Comparison of ENCODE assay signal across 25 mouse cellular contexts in genomic region chr9:89875551-89875950, GRCm38 (mm10). TPM values are rescaled to one million over a fixed set of nuclear protein-coding genes. Genes with fewer than 3 reads are reported as not detected.
DNase-seq lines count a peak whose midpoint lies in the region; ATAC-seq lines count a peak whose summit lies in the region.
"Had no signal": no experiment of that assay in that cellular context is flagged by ENCODE, and none has a peak within 500 bp of the region (broad histone marks: within the 10 kb centered on the region; RNA-seq: fewer than 3 reads in every experiment).

No protein-coding gene starts in this region.

- 0 out of 2 replicates have a peak, but pooled peaks cover 3% of the 10 kb centered on the region for H3K4me1 ChIP-seq in heart, embryonic 10.5 days
- no peaks in the 10 kb centered on the region for H3K4me1 ChIP-seq in midbrain, embryonic 11.5 days (ENCODE audit: control insufficient read depth, insufficient read depth, low read length)
- no peaks in the 10 kb centered on the region for H3K4me1 ChIP-seq in midbrain, embryonic 15.5 days
- H3K4me1 ChIP-seq: forebrain, embryonic 13.5 days; hindbrain, embryonic 13.5 days had no signal

- no peaks in the 10 kb centered on the region for H3K36me3 ChIP-seq in heart, embryonic 10.5 days
- H3K36me3 ChIP-seq in midbrain, embryonic 11.5 days (ENCODE audit: control insufficient read depth, insufficient read depth, low read length): no peaks in the 10 kb centered on the region
- H3K36me3 ChIP-seq in midbrain, embryonic 15.5 days (replicated peaks): no peaks in the 10 kb centered on the region
- H3K36me3 ChIP-seq: forebrain, embryonic 10.5 days; hindbrain, embryonic 13.5 days had no signal

- H3K27ac ChIP-seq in heart, embryonic 10.5 days: no peak overlapping the region
- no peak overlapping the region for H3K27ac ChIP-seq in midbrain, embryonic 11.5 days (ENCODE audit: low read depth, low read length)
- H3K27ac ChIP-seq in midbrain, embryonic 15.5 days: no peak overlapping the region
- H3K27ac ChIP-seq: forebrain, embryonic 10.5 days; forebrain, embryonic 13.5 days; heart, adult 2 months; hindbrain, embryonic 13.5 days had no signal

- H3K27me3 ChIP-seq in heart, embryonic 10.5 days (ENCODE audit: insufficient read depth, poor library complexity, severe bottlenecking): peaks cover 78% of the 10 kb centered on the region
- H3K27me3 ChIP-seq in midbrain, embryonic 11.5 days (ENCODE audit: control insufficient read depth, insufficient read depth, low read length): peaks cover 39% of the 10 kb centered on the region
- H3K27me3 ChIP-seq in midbrain, embryonic 15.5 days (replicated peaks): peaks cover 39% of the 10 kb centered on the region

- no peak overlapping the region for H3K4me2 ChIP-seq in midbrain, embryonic 11.5 days
- H3K4me2 ChIP-seq in midbrain, embryonic 15.5 days: no peak overlapping the region
- H3K4me2 ChIP-seq: forebrain, embryonic 13.5 days; heart, embryonic 11.5 days; hindbrain, embryonic 13.5 days had no signal

- peaks cover 8% of the 10 kb centered on the region for H3K9me3 ChIP-seq in heart, embryonic 10.5 days
- no peaks in the 10 kb centered on the region for H3K9me3 ChIP-seq in midbrain, embryonic 11.5 days (ENCODE audit: control insufficient read depth, low read length)
- no peaks in the 10 kb centered on the region for H3K9me3 ChIP-seq in midbrain, embryonic 15.5 days

- H3K4me3 ChIP-seq in heart, embryonic 10.5 days: no peak overlapping the region
- H3K4me3 ChIP-seq in midbrain, embryonic 11.5 days (ENCODE audit: low read depth, low read length): no peak overlapping the region
- H3K4me3 ChIP-seq in midbrain, embryonic 15.5 days: no peak overlapping the region
- H3K4me3 ChIP-seq: forebrain, embryonic 10.5 days; forebrain, embryonic 13.5 days; heart, adult 2 months; hindbrain, embryonic 13.5 days had no signal

- H3K9ac ChIP-seq in midbrain, embryonic 11.5 days (ENCODE audit: low read length): no peak overlapping the region
- no peak overlapping the region for H3K9ac ChIP-seq in midbrain, embryonic 15.5 days
- H3K9ac ChIP-seq: forebrain, embryonic 13.5 days; hindbrain, embryonic 13.5 days had no signal

- ATAC-seq in midbrain, embryonic 11.5 days (ENCODE audit: low FRiP score): no peak
- ATAC-seq in midbrain, embryonic 15.5 days (replicated peaks): no peak
- ATAC-seq: activated CD4-positive, CD25-positive, alpha-beta regulatory T cell, adult 4 months; forebrain, embryonic 13.5 days; forebrain, embryonic 16.5 days; hindbrain, embryonic 16.5 days; inflammation-experienced regulatory T-cells, adult 6 months; intestine, embryonic 16.5 days had no signal

- 58% methylated on average over 5 of the region's 5 CpGs for WGBS in heart, embryonic 10.5 days
- WGBS in midbrain, embryonic 11.5 days: 53% methylated on average over 5 of the region's 5 CpGs
- 60% methylated on average over 5 of the region's 5 CpGs for WGBS in midbrain, embryonic 15.5 days

- peak; percentile 80 to 84 for DNase-seq in cerebellum, postnatal 10 days
- DNase-seq in cerebellum, adult 9-11 months: no peak
- DNase-seq in heart, adult 11 months: peak; percentile 55
- no peak for DNase-seq in heart, embryonic 10.5 days (ENCODE audit: low spot score)
- peak; percentile 76 for DNase-seq in midbrain, embryonic 11.5 days (ENCODE audit: low spot score, missing footprints)
- DNase-seq in adrenal gland, postnatal 25 days: no peak
- DNase-seq: adrenal gland, adult 8-10 months; adrenal gland, postnatal 36 days; cerebellum, adult 18-20 months; cerebellum, adult 9-10 months; gastrocnemius, postnatal 25 days; heart, adult 2 months had no signal

RNA-seq across cellular contexts. Expression of gene Rasgrf1, which starts 34.2 kb away (rescaled TPM):
- 0.13 and 0.22 TPM in 2 replicates for polyA plus RNA-seq in heart, embryonic 10.5 days (2016; fragmentation: Nextera tagmentation; extraction: Ambion mirVana)
- polyA plus RNA-seq in midbrain, embryonic 11.5 days (2014; fragmentation: Nextera tagmentation; extraction: Ambion mirVana): 0.07 and 0.18 TPM in 2 replicates
- 4.4 and 5.3 TPM in 2 replicates for polyA plus RNA-seq in midbrain, embryonic 15.5 days (2015; fragmentation: Nextera tagmentation; extraction: Ambion mirVana)
- 14.8 and 15.4 TPM in 2 replicates for total RNA-seq in adrenal gland, postnatal 25 days (2021)
- total RNA-seq: gastrocnemius, postnatal 25 days; heart, adult 2 months; hematopoietic stem cell, adult 5-6 weeks had no signal
- polyA plus RNA-seq: activated CD4-positive, CD25-positive, alpha-beta regulatory T cell, adult 4 months; embryonic facial prominence, embryonic 11.5 days; forebrain, embryonic 10.5 days; heart, adult 2 months; heart, postnatal 0 days had no signal

Comparison
In these comparisons a context has a peak if more than half of its experiments do, and no peak if none do; other contexts are left out.
1. DNase-seq: peak in cerebellum, postnatal 10 days (2 of 2), heart, adult 11 months (single experiment) and midbrain, embryonic 11.5 days (single experiment); none in cerebellum, adult 9-11 months (single experiment), heart, embryonic 10.5 days (single experiment) and adrenal gland, postnatal 25 days (single experiment).